Mouse (Mus musculus): ENCODE measurements around the gene Zfp296. TPM values are rescaled to one million over a fixed set of nuclear protein-coding genes. Genes with fewer than 3 reads are reported as not detected.

Gene Zfp296
- total and polyA plus RNA-seq, 2 experiments from 2014 or later: 0.12 to 3.6 TPM

DNA sequence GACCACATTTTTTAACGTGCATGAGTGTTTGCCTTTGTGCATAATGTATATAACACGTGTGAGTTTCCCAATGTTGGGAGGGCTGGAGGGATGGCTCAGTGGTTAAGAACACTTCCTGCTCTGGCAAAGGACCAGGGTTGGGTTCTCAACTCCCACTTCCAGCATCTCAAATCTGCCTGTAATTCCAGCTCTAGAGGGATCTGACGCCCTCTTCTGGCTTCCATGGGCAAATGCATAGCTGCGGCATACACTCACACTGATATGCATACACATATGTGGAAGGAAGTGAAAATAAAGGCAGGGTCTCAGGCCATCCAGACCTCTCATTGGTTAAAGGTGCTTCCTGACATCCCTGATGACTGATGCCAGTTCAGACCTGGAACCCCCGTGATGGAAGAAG is 30.2 kb downstream of the Zfp296 start:
- Histone ChIP-seq H3K36me3 (replicated peaks; ENCODE audit: control insufficient read depth, insufficient read depth, low read length) (0 out of 2 replicates have a peak, but pooled peaks cover 22% of the 10 kb centered on the region), H3K4me3 (ENCODE audit: low read depth, low read length) (no peak overlapping the region), H3K4me1 (ENCODE audit: control insufficient read depth, insufficient read depth) (peaks cover 13% of the 10 kb centered on the region), H3K27ac (ENCODE audit: low read depth) (no peak overlapping the region), H3K9ac (replicated peaks; ENCODE audit: low read depth, low read length) (no peak overlapping the region), H3K27me3 (ENCODE audit: control insufficient read depth, insufficient read depth, low read length) (no peaks in the 10 kb centered on the region), H3K4me2 (ENCODE audit: low read depth, low read length) (no peak overlapping the region), H3K9me3 (replicated peaks; ENCODE audit: control insufficient read depth, low read length) (no peaks in the 10 kb centered on the region)
- ATAC-seq (ENCODE audit: insufficient read depth, low read depth) (no peak), DNase-seq (ENCODE audit: low spot score) (no peak)
- WGBS: 77% methylated on average over 5 of the region's 5 CpGs
- TF ChIP-seq CTCF (IDR thresholded peaks at IDR 0.05; ENCODE audit: low read depth): no peak
- no peak for TF ChIP-seq EP300 (IDR thresholded peaks at IDR 0.05; ENCODE audit: low read depth)

DNA sequence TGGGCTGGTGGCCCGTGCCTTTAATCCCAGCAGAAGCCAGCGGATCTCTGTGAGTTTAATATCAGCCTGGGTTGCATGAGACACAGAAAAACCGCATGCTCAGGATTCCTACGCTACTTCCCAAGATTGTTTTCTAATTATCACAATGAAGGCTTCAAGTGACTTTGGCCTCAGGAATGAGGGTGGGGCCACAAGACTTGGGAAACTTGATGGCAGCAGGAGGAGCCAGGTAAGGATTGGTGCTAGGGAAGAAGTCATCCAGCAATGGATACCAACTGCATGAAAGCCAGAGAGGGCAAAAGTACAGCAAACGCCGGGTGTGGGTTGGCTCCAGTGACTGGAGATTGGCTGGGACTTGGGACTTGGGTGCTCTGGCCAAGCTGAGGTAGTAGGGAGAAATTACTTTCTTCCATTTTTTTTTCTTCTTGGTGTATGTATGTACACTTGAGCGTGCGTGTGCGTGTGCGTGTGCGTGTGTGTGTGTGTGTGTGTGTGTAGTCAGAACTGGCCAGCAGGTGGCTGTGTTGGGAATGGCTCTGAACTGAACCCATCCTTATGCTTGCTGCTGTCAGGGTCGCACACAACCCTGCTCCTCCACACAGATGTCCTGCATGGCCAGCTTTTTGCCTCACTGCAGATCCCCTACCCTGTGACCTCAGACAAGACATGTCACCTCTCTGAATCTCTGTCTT is 32.7 kb downstream of the Zfp296 start:
- H3K36me3 ChIP-seq (replicated peaks; ENCODE audit: control insufficient read depth, insufficient read depth, low read length): peaks cover 20% of the 10 kb centered on the region; the same call in 1 of the 2 replicates
- H3K4me1 ChIP-seq (ENCODE audit: control insufficient read depth, insufficient read depth): no peaks in the 10 kb centered on the region
- H3K4me2 ChIP-seq (ENCODE audit: low read depth, low read length): no peak overlapping the region
- ATAC-seq (ENCODE audit: insufficient read depth, low read depth): no peak
- H3K9ac ChIP-seq (replicated peaks; ENCODE audit: low read depth, low read length): no peak overlapping the region
- H3K27me3 ChIP-seq (ENCODE audit: control insufficient read depth, insufficient read depth, low read length): no peaks in the 10 kb centered on the region
- TF ChIP-seq EP300 (IDR thresholded peaks at IDR 0.05; ENCODE audit: low read depth) (no peak), CTCF (IDR thresholded peaks at IDR 0.05; ENCODE audit: low read depth) (no peak)
- DNase-seq (ENCODE audit: low spot score): no peak
- H3K4me3 ChIP-seq (ENCODE audit: low read depth, low read length): no peak overlapping the region
- no peaks in the 10 kb centered on the region for H3K9me3 ChIP-seq (replicated peaks; ENCODE audit: control insufficient read depth, low read length)
- WGBS: 86% methylated on average over 12 of the region's 12 CpGs
- H3K27ac ChIP-seq (ENCODE audit: low read depth): no peak overlapping the region

DNA sequence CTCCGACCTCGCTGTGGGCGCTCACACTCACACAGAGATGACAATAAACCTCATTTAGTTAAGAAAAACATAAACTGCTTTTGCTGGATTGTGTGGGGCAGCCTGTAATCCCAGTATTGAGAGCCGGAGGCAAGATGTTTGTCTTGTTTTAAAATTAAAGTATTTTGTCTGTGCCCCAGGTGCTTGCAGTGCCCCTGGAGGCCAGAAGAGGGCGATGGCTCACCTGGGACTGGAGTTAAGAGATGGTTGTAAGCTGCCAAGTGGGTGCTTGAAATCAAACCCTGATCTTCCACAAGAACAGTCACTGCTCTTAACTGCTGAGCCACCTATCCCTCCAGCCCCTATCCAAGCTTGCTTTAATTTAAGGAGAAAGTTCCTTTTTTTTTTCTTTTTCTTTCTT is 33.9 kb downstream of the Zfp296 start:
- DNase-seq (ENCODE audit: low spot score) (no peak), ATAC-seq (ENCODE audit: insufficient read depth, low read depth) (no peak)
- H3K27ac ChIP-seq (ENCODE audit: low read depth): no peak overlapping the region
- no peaks in the 10 kb centered on the region for H3K9me3 ChIP-seq (replicated peaks; ENCODE audit: control insufficient read depth, low read length)
- no peaks in the 10 kb centered on the region for H3K4me1 ChIP-seq (ENCODE audit: control insufficient read depth, insufficient read depth)
- H3K9ac ChIP-seq (replicated peaks; ENCODE audit: low read depth, low read length): no peak overlapping the region
- no peak overlapping the region for H3K4me3 ChIP-seq (ENCODE audit: low read depth, low read length)
- H3K36me3 ChIP-seq (replicated peaks; ENCODE audit: control insufficient read depth, insufficient read depth, low read length): peaks cover 26% of the 10 kb centered on the region; the same call in 1 of the 2 replicates
- no peaks in the 10 kb centered on the region for H3K27me3 ChIP-seq (ENCODE audit: control insufficient read depth, insufficient read depth, low read length)
- 78% methylated on average over 5 of the region's 5 CpGs for WGBS
- no peak for TF ChIP-seq EP300 (IDR thresholded peaks at IDR 0.05; ENCODE audit: low read depth)
- TF ChIP-seq CTCF (IDR thresholded peaks at IDR 0.05; ENCODE audit: low read depth): no peak
- no peak overlapping the region for H3K4me2 ChIP-seq (ENCODE audit: low read depth, low read length)

DNA sequence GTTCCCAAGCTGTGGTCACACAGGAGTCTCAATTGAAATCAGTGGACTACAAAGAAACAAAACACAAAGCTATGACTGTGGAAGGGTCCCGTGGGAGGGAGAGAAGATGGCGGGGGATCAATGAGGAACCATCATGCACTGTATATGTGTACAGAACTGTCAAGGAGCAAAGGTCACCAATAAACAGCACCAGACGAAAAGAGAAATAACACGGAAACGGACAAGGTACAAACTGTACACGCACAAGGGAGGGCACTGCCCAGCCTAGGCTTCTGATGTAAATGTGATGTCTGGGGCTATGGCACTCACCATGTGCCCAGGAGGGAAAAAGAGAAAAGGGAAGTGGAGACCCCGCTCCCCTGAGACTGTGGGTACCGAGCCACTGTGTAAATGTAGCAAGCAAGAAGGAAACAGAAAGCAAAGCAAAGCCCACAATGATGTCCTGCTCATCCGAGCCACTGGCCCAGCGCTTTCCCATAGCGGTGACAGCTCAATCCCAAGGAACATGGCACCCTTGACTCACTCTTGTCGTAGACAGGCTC is 38.0 kb downstream of the Zfp296 start:
- no peak for DNase-seq (ENCODE audit: low spot score)
- 83% methylated on average over 12 of the region's 12 CpGs for WGBS
- H3K27me3 ChIP-seq (ENCODE audit: control insufficient read depth, insufficient read depth, low read length): no peaks in the 10 kb centered on the region
- no peak for ATAC-seq (ENCODE audit: insufficient read depth, low read depth)
- H3K4me2 ChIP-seq (ENCODE audit: low read depth, low read length): no peak overlapping the region
- TF ChIP-seq EP300 (IDR thresholded peaks at IDR 0.05; ENCODE audit: low read depth): no peak
- TF ChIP-seq CTCF (IDR thresholded peaks at IDR 0.05; ENCODE audit: low read depth): no peak
- peaks cover 26% of the 10 kb centered on the region; the same call in 1 of the 2 replicates for H3K36me3 ChIP-seq (replicated peaks; ENCODE audit: control insufficient read depth, insufficient read depth, low read length)
- H3K4me1 ChIP-seq (ENCODE audit: control insufficient read depth, insufficient read depth): no peaks in the 10 kb centered on the region
- no peak overlapping the region for H3K27ac ChIP-seq (ENCODE audit: low read depth)
- H3K9ac ChIP-seq (replicated peaks; ENCODE audit: low read depth, low read length): no peak overlapping the region
- H3K4me3 ChIP-seq (ENCODE audit: low read depth, low read length): no peak overlapping the region
- H3K9me3 ChIP-seq (replicated peaks; ENCODE audit: control insufficient read depth, low read length): no peaks in the 10 kb centered on the region

DNA sequence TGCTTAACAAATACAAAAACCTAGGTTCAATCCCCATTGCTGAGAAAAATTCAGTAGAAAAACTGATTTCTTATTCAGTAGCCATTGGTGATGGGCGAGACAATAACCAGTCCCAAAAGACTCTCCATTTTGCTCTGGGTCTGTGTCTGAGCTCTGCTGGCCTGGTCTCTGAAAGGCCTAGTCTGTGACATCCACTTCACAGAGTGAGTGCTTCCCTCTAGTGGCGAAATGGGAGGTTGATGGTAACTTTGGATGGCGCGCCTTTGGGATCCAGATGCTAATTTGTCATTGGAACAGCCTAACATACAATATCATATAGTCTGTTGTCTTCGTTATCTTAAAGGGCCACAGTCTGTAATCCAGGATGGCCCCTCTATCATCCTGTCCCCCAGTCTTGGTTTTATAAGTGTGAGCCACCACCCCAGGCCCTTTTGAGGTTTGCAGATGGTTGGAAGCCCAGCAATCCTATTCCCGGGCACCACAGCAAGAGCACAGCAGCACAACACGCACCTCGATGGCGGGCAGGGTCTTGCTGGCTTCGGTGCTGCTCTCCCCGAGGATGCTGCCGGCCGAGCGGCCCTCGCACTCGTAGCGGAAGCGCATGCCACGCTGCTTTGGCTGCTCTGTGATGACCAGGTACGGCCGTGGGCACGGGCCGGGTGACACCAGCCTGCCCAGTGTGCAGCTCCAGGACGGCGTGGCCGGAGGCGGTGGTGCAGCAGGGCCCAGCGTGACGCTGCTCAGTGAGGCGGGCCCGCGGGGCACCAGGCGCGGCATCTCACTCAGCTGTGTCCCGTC is 42.1 kb downstream of the Zfp296 start:
- peak overlapping the region; percentile 25 for H3K4me2 ChIP-seq (ENCODE audit: low read depth, low read length)
- WGBS: 10% methylated on average over 35 of the region's 35 CpGs
- ATAC-seq (ENCODE audit: insufficient read depth, low read depth) (peak; percentile 75), DNase-seq (ENCODE audit: low spot score) (peak; percentile 80)
- no peaks in the 10 kb centered on the region for H3K4me1 ChIP-seq (ENCODE audit: control insufficient read depth, insufficient read depth)
- H3K36me3 ChIP-seq (replicated peaks; ENCODE audit: control insufficient read depth, insufficient read depth, low read length): 0 out of 2 replicates have a peak, but pooled peaks cover 6% of the 10 kb centered on the region
- H3K9me3 ChIP-seq (replicated peaks; ENCODE audit: control insufficient read depth, low read length): no peaks in the 10 kb centered on the region
- H3K27me3 ChIP-seq (ENCODE audit: control insufficient read depth, insufficient read depth, low read length): no peaks in the 10 kb centered on the region
- no peak overlapping the region for H3K9ac ChIP-seq (replicated peaks; ENCODE audit: low read depth, low read length)
- TF ChIP-seq EP300 (IDR thresholded peaks at IDR 0.05; ENCODE audit: low read depth) (no peak), CTCF (IDR thresholded peaks at IDR 0.05; ENCODE audit: low read depth) (peak; percentile 88)
- H3K4me3 ChIP-seq (ENCODE audit: low read depth, low read length): peak overlapping the region; percentile 2; the same call in 1 of the 2 replicates
- no peak overlapping the region for H3K27ac ChIP-seq (ENCODE audit: low read depth)
